Mouse (Mus musculus): ENCODE measurements around the gene Ocm. TPM values are rescaled to one million over a fixed set of nuclear protein-coding genes. Genes with fewer than 3 reads are reported as not detected.

The Ocm gene
- polyA plus RNA-seq, 1 experiment from 2014 or later = not detected

GRCm38 (mm10) chr5:143994632-143995365, 31.7 kb downstream of the Ocm start:
- DNase-seq (ENCODE audit: low spot score) = no peak
- peaks cover 10% of the 10 kb centered on the region for H3K36me3 ChIP-seq (replicated peaks; ENCODE audit: control insufficient read depth, insufficient read depth, low read depth, low read length)
- H3K9me3 ChIP-seq (replicated peaks; ENCODE audit: control insufficient read depth, low read length) = no peaks in the 10 kb centered on the region
- H3K4me3 ChIP-seq (ENCODE audit: low read depth, low read length) = no peak overlapping the region
- H3K27ac ChIP-seq (replicated peaks; ENCODE audit: low read depth, low read length) = no peak overlapping the region
- H3K9ac ChIP-seq (replicated peaks; ENCODE audit: low read length) = no peak overlapping the region
- no peaks in the 10 kb centered on the region for H3K4me1 ChIP-seq (ENCODE audit: control insufficient read depth, insufficient read depth, low read length)
- no peak overlapping the region for H3K4me2 ChIP-seq (ENCODE audit: low read depth, low read length)
- no peaks in the 10 kb centered on the region for H3K27me3 ChIP-seq (ENCODE audit: control insufficient read depth, insufficient read depth, low read length)
- ATAC-seq (replicated peaks; ENCODE audit: insufficient number of reproducible peaks, low FRiP score, low TSS enrichment, low read depth) = no peak
- 81% methylated on average over 11 of the region's 11 CpGs for WGBS

- DNase-seq (ENCODE audit: low spot score) = no peak
- Histone ChIP-seq H3K9ac (replicated peaks; ENCODE audit: low read length) (no peak overlapping the region), H3K27me3 (ENCODE audit: control insufficient read depth, insufficient read depth, low read length) (no peaks in the 10 kb centered on the region), H3K9me3 (replicated peaks; ENCODE audit: control insufficient read depth, low read length) (no peaks in the 10 kb centered on the region), H3K4me2 (ENCODE audit: low read depth, low read length) (no peak overlapping the region), H3K27ac (replicated peaks; ENCODE audit: low read depth, low read length) (no peak overlapping the region), H3K4me3 (ENCODE audit: low read depth, low read length) (no peak overlapping the region), H3K4me1 (ENCODE audit: control insufficient read depth, insufficient read depth, low read length) (no peaks in the 10 kb centered on the region), H3K36me3 (replicated peaks; ENCODE audit: control insufficient read depth, insufficient read depth, low read depth, low read length) (peaks cover 9% of the 10 kb centered on the region)
- 93% methylated on average over 5 of the region's 5 CpGs for WGBS
- ATAC-seq (replicated peaks; ENCODE audit: insufficient number of reproducible peaks, low FRiP score, low TSS enrichment, low read depth) = no peak
Measured at GRCm38 (mm10) chr5:143993849-143994248, 32.6 kb downstream of the Ocm start.

- Histone ChIP-seq H3K4me2 (ENCODE audit: low read depth, low read length) (no peak overlapping the region), H3K27ac (replicated peaks; ENCODE audit: low read depth, low read length) (no peak overlapping the region), H3K27me3 (ENCODE audit: control insufficient read depth, insufficient read depth, low read length) (no peaks in the 10 kb centered on the region), H3K9ac (replicated peaks; ENCODE audit: low read length) (no peak overlapping the region), H3K4me1 (ENCODE audit: control insufficient read depth, insufficient read depth, low read length) (no peaks in the 10 kb centered on the region), H3K36me3 (replicated peaks; ENCODE audit: control insufficient read depth, insufficient read depth, low read depth, low read length) (peaks cover 9% of the 10 kb centered on the region), H3K9me3 (replicated peaks; ENCODE audit: control insufficient read depth, low read length) (no peaks in the 10 kb centered on the region), H3K4me3 (ENCODE audit: low read depth, low read length) (no peak overlapping the region)
- WGBS = 92% methylated on average over 8 of the region's 8 CpGs
- ATAC-seq (replicated peaks; ENCODE audit: insufficient number of reproducible peaks, low FRiP score, low TSS enrichment, low read depth) (no peak), DNase-seq (ENCODE audit: low spot score) (no peak)
Measured at GRCm38 (mm10) chr5:143993260-143993659, 33.2 kb downstream of the Ocm start.

- no peak overlapping the region for H3K9ac ChIP-seq (replicated peaks; ENCODE audit: low read length)
- no peak for DNase-seq (ENCODE audit: low spot score)
- no peaks in the 10 kb centered on the region for H3K27me3 ChIP-seq (ENCODE audit: control insufficient read depth, insufficient read depth, low read length)
- peaks cover 9% of the 10 kb centered on the region for H3K36me3 ChIP-seq (replicated peaks; ENCODE audit: control insufficient read depth, insufficient read depth, low read depth, low read length)
- H3K4me1 ChIP-seq (ENCODE audit: control insufficient read depth, insufficient read depth, low read length) = no peaks in the 10 kb centered on the region
- no peak for ATAC-seq (replicated peaks; ENCODE audit: insufficient number of reproducible peaks, low FRiP score, low TSS enrichment, low read depth)
- H3K9me3 ChIP-seq (replicated peaks; ENCODE audit: control insufficient read depth, low read length) = no peaks in the 10 kb centered on the region
- no peak overlapping the region for H3K4me2 ChIP-seq (ENCODE audit: low read depth, low read length)
- WGBS = 86% methylated on average over 10 of the region's 10 CpGs
- no peak overlapping the region for H3K4me3 ChIP-seq (ENCODE audit: low read depth, low read length)
- H3K27ac ChIP-seq (replicated peaks; ENCODE audit: low read depth, low read length) = no peak overlapping the region
Measured at GRCm38 (mm10) chr5:143992661-143993060, 33.8 kb downstream of the Ocm start.

- Histone ChIP-seq H3K9me3 (replicated peaks; ENCODE audit: control insufficient read depth, low read length) (no peaks in the 10 kb centered on the region), H3K4me1 (ENCODE audit: control insufficient read depth, insufficient read depth, low read length) (no peaks in the 10 kb centered on the region), H3K27ac (replicated peaks; ENCODE audit: low read depth, low read length) (no peak overlapping the region), H3K9ac (replicated peaks; ENCODE audit: low read length) (no peak overlapping the region), H3K27me3 (ENCODE audit: control insufficient read depth, insufficient read depth, low read length) (no peaks in the 10 kb centered on the region), H3K36me3 (replicated peaks; ENCODE audit: control insufficient read depth, insufficient read depth, low read depth, low read length) (peaks cover 9% of the 10 kb centered on the region), H3K4me2 (ENCODE audit: low read depth, low read length) (no peak overlapping the region), H3K4me3 (ENCODE audit: low read depth, low read length) (no peak overlapping the region)
- ATAC-seq (replicated peaks; ENCODE audit: insufficient number of reproducible peaks, low FRiP score, low TSS enrichment, low read depth) (no peak), DNase-seq (ENCODE audit: low spot score) (no peak)
- WGBS = 93% methylated on average over 11 of the region's 11 CpGs
Measured at GRCm38 (mm10) chr5:143990086-143990485, 36.4 kb downstream of the Ocm start.

- WGBS = 89% methylated on average over 4 of the region's 4 CpGs
- no peak overlapping the region for H3K27ac ChIP-seq (replicated peaks; ENCODE audit: low read depth, low read length)
- DNase-seq (ENCODE audit: low spot score) = no peak
- no peak overlapping the region for H3K9ac ChIP-seq (replicated peaks; ENCODE audit: low read length)
- no peaks in the 10 kb centered on the region for H3K9me3 ChIP-seq (replicated peaks; ENCODE audit: control insufficient read depth, low read length)
- H3K4me2 ChIP-seq (ENCODE audit: low read depth, low read length) = no peak overlapping the region
- H3K27me3 ChIP-seq (ENCODE audit: control insufficient read depth, insufficient read depth, low read length) = no peaks in the 10 kb centered on the region
- no peak overlapping the region for H3K4me3 ChIP-seq (ENCODE audit: low read depth, low read length)
- no peak for ATAC-seq (replicated peaks; ENCODE audit: insufficient number of reproducible peaks, low FRiP score, low TSS enrichment, low read depth)
- H3K36me3 ChIP-seq (replicated peaks; ENCODE audit: control insufficient read depth, insufficient read depth, low read depth, low read length) = peaks cover 9% of the 10 kb centered on the region
- H3K4me1 ChIP-seq (ENCODE audit: control insufficient read depth, insufficient read depth, low read length) = no peaks in the 10 kb centered on the region
Measured at GRCm38 (mm10) chr5:143989046-143989445, 37.4 kb downstream of the Ocm start.

GRCm38 (mm10) chr5:143987596-143987995, 38.9 kb downstream of the Ocm start:
- no peak overlapping the region for H3K27ac ChIP-seq (replicated peaks; ENCODE audit: low read depth, low read length)
- no peak overlapping the region for H3K9ac ChIP-seq (replicated peaks; ENCODE audit: low read length)
- H3K27me3 ChIP-seq (ENCODE audit: control insufficient read depth, insufficient read depth, low read length) = no peaks in the 10 kb centered on the region
- no peaks in the 10 kb centered on the region for H3K9me3 ChIP-seq (replicated peaks; ENCODE audit: control insufficient read depth, low read length)
- H3K4me2 ChIP-seq (ENCODE audit: low read depth, low read length) = no peak overlapping the region
- 97% methylated on average over 3 of the region's 3 CpGs for WGBS
- ATAC-seq (replicated peaks; ENCODE audit: insufficient number of reproducible peaks, low FRiP score, low TSS enrichment, low read depth) (no peak), DNase-seq (ENCODE audit: low spot score) (no peak)
- H3K36me3 ChIP-seq (replicated peaks; ENCODE audit: control insufficient read depth, insufficient read depth, low read depth, low read length) = peaks cover 9% of the 10 kb centered on the region
- no peaks in the 10 kb centered on the region for H3K4me1 ChIP-seq (ENCODE audit: control insufficient read depth, insufficient read depth, low read length)
- no peak overlapping the region for H3K4me3 ChIP-seq (ENCODE audit: low read depth, low read length)

GRCm38 (mm10) chr5:143985381-143985780, 41.1 kb downstream of the Ocm start:
- Histone ChIP-seq H3K27ac (replicated peaks; ENCODE audit: low read depth, low read length) (no peak overlapping the region), H3K4me2 (ENCODE audit: low read depth, low read length) (no peak overlapping the region), H3K4me3 (ENCODE audit: low read depth, low read length) (no peak overlapping the region), H3K27me3 (ENCODE audit: control insufficient read depth, insufficient read depth, low read length) (no peaks in the 10 kb centered on the region), H3K9ac (replicated peaks; ENCODE audit: low read length) (no peak overlapping the region), H3K36me3 (replicated peaks; ENCODE audit: control insufficient read depth, insufficient read depth, low read depth, low read length) (peaks cover 4% of the 10 kb centered on the region), H3K4me1 (ENCODE audit: control insufficient read depth, insufficient read depth, low read length) (no peaks in the 10 kb centered on the region), H3K9me3 (replicated peaks; ENCODE audit: control insufficient read depth, low read length) (no peaks in the 10 kb centered on the region)
- DNase-seq (ENCODE audit: low spot score) = no peak
- no peak for ATAC-seq (replicated peaks; ENCODE audit: insufficient number of reproducible peaks, low FRiP score, low TSS enrichment, low read depth)
- 91% methylated on average over 7 of the region's 7 CpGs for WGBS

All from embryonic facial prominence, embryonic 11.5 days (tissue).